Mouse (Mus musculus): Measurements from ENCODE around the gene Abhd16a. TPM values are rescaled to one million over a fixed set of nuclear protein-coding genes. Genes with fewer than 3 reads are reported as not detected.
A peak's percentile ranks its signal among the peaks of the same experiment; 100 is the strongest.

Abhd16a gene
- polyA plus RNA-seq, 1 experiment from 2014 or later = 40.2 TPM

DNA sequence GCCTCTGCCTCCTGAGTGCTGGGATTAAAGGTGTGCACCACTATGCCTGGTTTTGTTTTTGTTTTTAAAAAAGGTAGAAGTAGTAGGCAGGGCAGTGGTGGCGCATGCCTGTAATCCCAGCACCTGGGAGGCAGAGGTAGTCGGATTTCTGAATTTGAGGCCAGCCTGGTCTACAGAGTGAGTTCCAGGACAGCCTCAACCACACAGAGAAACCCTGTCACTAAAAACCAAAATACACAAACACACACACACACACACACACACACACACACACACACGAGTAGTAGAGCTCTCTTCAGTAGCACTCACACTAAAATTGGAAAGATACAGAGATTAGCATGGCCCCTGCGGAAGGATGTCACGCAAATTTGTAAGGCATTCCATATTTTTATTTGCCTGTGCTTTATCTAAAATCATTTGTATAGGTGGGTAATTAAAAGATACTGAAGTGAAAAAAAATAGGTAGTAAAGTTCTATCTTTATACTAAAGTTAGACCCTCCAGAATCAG, 40.1 kb upstream of the Abhd16a start:
- WGBS = 71% methylated on average over 5 of the region's 5 CpGs
- no peak for ATAC-seq (ENCODE audit: low FRiP score)
- H3K4me1 ChIP-seq (replicated peaks; ENCODE audit: control insufficient read depth, insufficient read depth, low read length) = peaks cover 4% of the 10 kb centered on the region; the same call in 1 of the 2 replicates
- H3K9ac ChIP-seq (ENCODE audit: low read depth, low read length) = no peak overlapping the region
- no peaks in the 10 kb centered on the region for H3K9me3 ChIP-seq (ENCODE audit: control insufficient read depth, low read length)
- H3K36me3 ChIP-seq (ENCODE audit: control insufficient read depth, insufficient read depth, low read length) = 0 out of 2 replicates have a peak, but pooled peaks cover under 1% of the 10 kb centered on the region
- H3K4me2 ChIP-seq (replicated peaks; ENCODE audit: low read depth, low read length) = no peak overlapping the region; the same call in 1 of the 2 replicates
- H3K4me3 ChIP-seq (ENCODE audit: low read depth, low read length) = no peak overlapping the region; the same call in 1 of the 2 replicates
- no peaks in the 10 kb centered on the region for H3K27me3 ChIP-seq (ENCODE audit: control insufficient read depth, insufficient read depth, low read length)
- peak overlapping the region; percentile 95 for H3K27ac ChIP-seq (ENCODE audit: low read depth, low read length)
- no peak for DNase-seq (ENCODE audit: low spot score)

DNA sequence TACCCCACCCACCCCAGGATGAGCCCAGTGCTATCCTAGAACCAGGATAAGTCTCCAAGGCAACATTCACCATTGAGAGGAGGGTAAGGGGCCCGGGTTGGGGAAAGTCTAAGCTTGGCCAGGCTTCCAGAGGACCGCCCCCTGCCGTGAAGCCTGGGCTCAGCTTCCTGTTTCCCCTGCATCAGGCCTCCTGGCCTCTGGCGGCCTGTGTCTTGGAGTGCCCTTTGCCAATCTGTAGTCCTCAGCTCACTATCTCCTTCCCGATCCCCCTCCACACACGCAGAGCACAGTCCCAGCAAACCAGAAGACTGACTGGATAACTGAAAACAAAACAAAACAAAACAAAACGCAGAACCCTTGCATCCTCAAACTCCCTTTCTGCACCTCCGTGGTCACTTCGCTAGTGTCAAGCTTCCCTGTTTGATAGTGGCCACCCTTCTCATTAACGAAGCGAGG, 39.5 kb upstream of the Abhd16a start, which contains the start of gene Clic1:
Clic1 (plus strand) TSS at position 406 of the 456 bp plus-strand sequence.
- peak within 1 kb of the TSS; percentile 59 for H3K9ac ChIP-seq (ENCODE audit: low read depth, low read length)
- WGBS = 2% methylated on average over 11 of the region's 11 CpGs
- H3K27me3 ChIP-seq (ENCODE audit: control insufficient read depth, insufficient read depth, low read length) = no peaks in the 10 kb centered on the region
- peak; percentile 87 for DNase-seq (ENCODE audit: low spot score)
- peak within 1 kb of the TSS; percentile 51 for H3K4me3 ChIP-seq (ENCODE audit: low read depth, low read length)
- H3K9me3 ChIP-seq (ENCODE audit: control insufficient read depth, low read length) = no peaks in the 10 kb centered on the region
- peaks cover 4% of the 10 kb centered on the region; the same call in 1 of the 2 replicates for H3K4me1 ChIP-seq (replicated peaks; ENCODE audit: control insufficient read depth, insufficient read depth, low read length)
- H3K27ac ChIP-seq (ENCODE audit: low read depth, low read length) = peak within 1 kb of the TSS; percentile 95
- H3K36me3 ChIP-seq (ENCODE audit: control insufficient read depth, insufficient read depth, low read length) = 0 out of 2 replicates have a peak, but pooled peaks cover 4% of the 10 kb centered on the region
- ATAC-seq (ENCODE audit: low FRiP score) = no peak
- H3K4me2 ChIP-seq (replicated peaks; ENCODE audit: low read depth, low read length) = peak within 1 kb of the TSS; percentile 53

DNA sequence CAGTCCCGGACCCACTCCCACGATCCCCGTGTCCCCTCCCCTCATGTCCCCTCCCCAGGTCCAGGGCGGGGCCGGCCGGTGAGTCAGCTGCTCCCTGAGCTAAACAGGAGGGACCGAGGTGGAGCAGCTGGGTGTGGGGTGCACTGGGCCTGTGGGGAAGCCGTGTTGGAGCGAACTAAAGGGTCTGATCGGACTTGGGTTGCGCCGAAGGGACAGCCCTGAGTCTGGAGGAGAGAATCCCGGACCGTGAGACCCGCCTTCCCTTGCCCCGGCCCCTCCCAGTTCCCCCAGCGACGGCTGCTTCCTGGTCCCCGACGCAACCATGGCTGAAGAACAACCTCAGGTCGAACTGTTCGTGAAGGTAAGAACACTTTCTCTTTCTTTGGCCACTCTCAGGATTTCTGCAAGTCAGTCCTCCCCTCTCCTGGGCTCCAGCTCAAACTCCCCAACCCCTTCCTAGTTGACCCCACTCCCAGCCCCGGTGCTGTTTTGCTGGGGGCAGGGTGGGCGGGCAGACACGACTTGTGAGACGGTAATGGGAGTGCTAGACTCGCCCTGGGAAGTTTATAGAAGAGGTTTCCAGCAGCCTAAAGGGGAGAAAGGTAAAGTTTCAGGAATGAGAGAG, 38.8 kb upstream of the Abhd16a start:
- H3K27me3 ChIP-seq (ENCODE audit: control insufficient read depth, insufficient read depth, low read length) = no peaks in the 10 kb centered on the region
- WGBS = under 1% methylated on average over 27 of the region's 27 CpGs
- H3K4me3 ChIP-seq (ENCODE audit: low read depth, low read length) = peak overlapping the region; percentile 51
- H3K4me1 ChIP-seq (replicated peaks; ENCODE audit: control insufficient read depth, insufficient read depth, low read length) = peaks cover 4% of the 10 kb centered on the region; the same call in 1 of the 2 replicates
- peak overlapping the region; percentile 95 for H3K27ac ChIP-seq (ENCODE audit: low read depth, low read length)
- peak overlapping the region; percentile 59 for H3K9ac ChIP-seq (ENCODE audit: low read depth, low read length)
- DNase-seq (ENCODE audit: low spot score) = peak; percentile 76
- H3K36me3 ChIP-seq (ENCODE audit: control insufficient read depth, insufficient read depth, low read length) = 0 out of 2 replicates have a peak, but pooled peaks cover 4% of the 10 kb centered on the region
- no peaks in the 10 kb centered on the region for H3K9me3 ChIP-seq (ENCODE audit: control insufficient read depth, low read length)
- ATAC-seq (ENCODE audit: low FRiP score) = peak; percentile 8; the same call in 1 of the 2 replicates
- peak overlapping the region; percentile 53 for H3K4me2 ChIP-seq (replicated peaks; ENCODE audit: low read depth, low read length)

DNA sequence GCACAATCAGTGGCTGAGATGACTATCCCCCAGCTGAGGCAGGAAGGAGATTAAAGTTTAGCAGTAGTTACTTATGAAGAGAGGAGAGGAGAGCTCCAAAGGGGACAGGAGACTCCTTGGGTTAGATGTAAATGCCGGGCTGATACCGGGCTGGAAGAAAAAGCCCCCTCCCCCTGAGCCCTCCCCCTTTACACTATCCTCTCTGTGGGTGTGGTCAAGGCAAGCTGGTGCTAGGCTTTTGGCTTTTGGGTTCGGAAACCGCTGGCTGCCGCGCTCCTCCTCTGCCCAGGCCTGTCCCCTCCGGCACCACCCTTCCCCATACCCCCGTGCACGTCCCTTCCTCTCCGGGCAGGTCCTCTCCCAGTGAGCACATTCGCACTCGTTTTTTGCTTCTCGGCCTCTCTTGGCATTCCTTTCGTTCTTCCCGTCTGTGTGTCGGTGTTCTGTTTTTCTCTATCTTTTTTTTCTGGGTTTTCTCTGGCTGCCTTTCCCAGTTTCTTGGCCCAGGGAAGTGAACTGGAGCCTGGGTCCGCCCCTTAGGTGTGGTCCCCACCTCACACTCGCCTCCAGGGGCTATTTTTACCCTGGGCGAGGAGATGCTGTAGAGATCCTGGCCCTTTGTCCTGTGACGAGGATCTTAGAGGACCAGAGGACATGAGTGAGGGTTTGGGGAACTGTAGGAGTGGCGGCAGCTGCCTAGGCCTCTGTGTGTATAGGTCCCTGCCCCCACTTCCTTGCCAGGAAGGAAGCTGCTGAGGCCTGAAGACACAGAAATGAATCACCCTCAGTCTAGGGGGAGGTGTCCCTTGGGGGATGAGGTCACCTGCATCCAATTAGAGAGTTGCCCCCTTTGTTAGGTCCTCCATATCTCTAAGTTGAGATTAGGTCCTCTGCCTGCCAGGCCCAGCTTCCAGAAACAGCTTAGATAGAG, 37.6 kb upstream of the Abhd16a start:
- peak; percentile 67 for ATAC-seq (ENCODE audit: low FRiP score)
- H3K4me1 ChIP-seq (replicated peaks; ENCODE audit: control insufficient read depth, insufficient read depth, low read length) = peaks cover 4% of the 10 kb centered on the region; the same call in 1 of the 2 replicates

DNA sequence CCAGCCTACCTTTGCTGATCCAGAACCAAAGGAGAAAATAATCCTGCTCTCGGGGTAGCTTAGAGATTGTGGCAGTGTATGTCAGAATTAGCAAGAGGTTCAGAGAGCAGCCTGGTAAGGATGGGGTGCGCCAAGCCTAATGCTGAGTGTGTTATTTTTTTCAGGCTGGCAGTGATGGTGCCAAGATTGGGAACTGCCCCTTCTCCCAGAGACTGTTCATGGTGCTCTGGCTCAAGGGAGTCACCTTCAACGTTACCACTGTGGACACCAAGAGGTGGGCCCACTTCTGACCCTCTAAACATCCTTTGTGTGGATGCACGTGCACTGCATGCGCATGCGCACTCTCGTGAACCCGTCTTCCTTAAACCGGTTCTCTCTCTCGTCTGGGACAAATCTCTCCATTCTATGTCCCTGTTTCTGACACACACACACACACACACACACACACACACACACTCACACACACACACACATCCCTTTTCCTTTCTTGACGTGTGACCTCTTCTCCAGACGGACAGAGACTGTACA, 36.7 kb upstream of the Abhd16a start:
- H3K27me3 ChIP-seq (ENCODE audit: control insufficient read depth, insufficient read depth, low read length) = no peaks in the 10 kb centered on the region
- peaks cover 4% of the 10 kb centered on the region; the same call in 1 of the 2 replicates for H3K4me1 ChIP-seq (replicated peaks; ENCODE audit: control insufficient read depth, insufficient read depth, low read length)
- H3K27ac ChIP-seq (ENCODE audit: low read depth, low read length) = peak overlapping the region; percentile 95
- peak overlapping the region; percentile 51 for H3K4me3 ChIP-seq (ENCODE audit: low read depth, low read length)
- WGBS = 83% methylated on average over 12 of the region's 12 CpGs
- no peaks in the 10 kb centered on the region for H3K9me3 ChIP-seq (ENCODE audit: control insufficient read depth, low read length)
- ATAC-seq (ENCODE audit: low FRiP score) (no peak), DNase-seq (ENCODE audit: low spot score) (no peak)
- H3K9ac ChIP-seq (ENCODE audit: low read depth, low read length) = peak overlapping the region; percentile 85
- H3K36me3 ChIP-seq (ENCODE audit: control insufficient read depth, insufficient read depth, low read length) = 0 out of 2 replicates have a peak, but pooled peaks cover 4% of the 10 kb centered on the region
- peak overlapping the region; percentile 53 for H3K4me2 ChIP-seq (replicated peaks; ENCODE audit: low read depth, low read length)

More for the DNA sequence above, 37.6 kb upstream of the Abhd16a start:
- H3K27ac ChIP-seq (ENCODE audit: low read depth, low read length) = peak overlapping the region; percentile 95
- no peaks in the 10 kb centered on the region for H3K27me3 ChIP-seq (ENCODE audit: control insufficient read depth, insufficient read depth, low read length)
- peak; percentile 83 for DNase-seq (ENCODE audit: low spot score)
- no peaks in the 10 kb centered on the region for H3K9me3 ChIP-seq (ENCODE audit: control insufficient read depth, low read length)
- H3K4me2 ChIP-seq (replicated peaks; ENCODE audit: low read depth, low read length) = peak overlapping the region; percentile 53
- under 1% methylated on average over 21 of the region's 21 CpGs for WGBS
- H3K9ac ChIP-seq (ENCODE audit: low read depth, low read length) = peak overlapping the region; percentile 85
- peak overlapping the region; percentile 51 for H3K4me3 ChIP-seq (ENCODE audit: low read depth, low read length)
- 0 out of 2 replicates have a peak, but pooled peaks cover 4% of the 10 kb centered on the region for H3K36me3 ChIP-seq (ENCODE audit: control insufficient read depth, insufficient read depth, low read length)

DNA sequence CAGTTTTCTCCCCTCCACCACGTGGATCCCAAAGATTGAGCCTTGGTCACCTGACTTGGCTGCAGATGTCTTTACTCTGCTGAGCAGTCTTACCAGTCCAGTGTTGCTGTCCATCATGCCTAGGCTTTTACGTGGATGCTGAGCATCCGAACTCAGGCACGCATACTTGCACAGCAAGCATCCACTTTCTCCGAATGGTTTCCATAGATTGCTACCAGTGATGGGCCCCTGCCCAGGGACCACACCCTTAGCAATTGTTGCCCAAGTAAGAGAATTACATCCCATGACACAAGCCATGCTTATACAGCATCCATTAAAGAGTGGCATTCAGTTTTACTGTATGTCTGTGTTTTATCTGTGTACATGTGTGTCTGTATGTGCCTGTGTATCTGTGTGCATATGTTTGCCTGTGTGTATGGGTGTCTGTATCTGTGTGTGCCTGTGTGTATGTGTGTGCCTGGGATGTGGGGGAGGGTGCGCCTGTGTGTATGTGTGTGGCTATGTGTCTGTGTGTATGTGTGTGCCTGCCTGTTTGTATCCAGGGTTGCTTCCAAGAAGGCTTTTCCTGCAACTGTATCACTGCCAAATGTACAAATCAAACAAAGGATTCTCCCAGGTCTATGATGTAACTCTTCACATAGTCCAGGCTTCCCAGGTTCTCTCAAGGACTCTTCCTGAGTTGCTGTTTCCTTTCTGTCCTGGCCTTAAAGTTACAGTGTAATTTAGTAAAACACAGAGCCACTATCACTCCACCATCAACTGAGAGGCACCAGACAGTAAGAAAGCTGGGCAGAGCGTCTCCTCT, 33.2 kb upstream of the Abhd16a start:
- DNase-seq (ENCODE audit: low spot score) (no peak), ATAC-seq (ENCODE audit: low FRiP score) (no peak)
- H3K4me3 ChIP-seq (ENCODE audit: low read depth, low read length) = no peak overlapping the region
- H3K4me1 ChIP-seq (replicated peaks; ENCODE audit: control insufficient read depth, insufficient read depth, low read length) = peaks cover 4% of the 10 kb centered on the region; the same call in 1 of the 2 replicates
- no peak overlapping the region for H3K4me2 ChIP-seq (replicated peaks; ENCODE audit: low read depth, low read length)
- H3K36me3 ChIP-seq (ENCODE audit: control insufficient read depth, insufficient read depth, low read length) = peaks cover 4% of the 10 kb centered on the region; the same call in 1 of the 2 replicates
- no peaks in the 10 kb centered on the region for H3K27me3 ChIP-seq (ENCODE audit: control insufficient read depth, insufficient read depth, low read length)
- H3K27ac ChIP-seq (ENCODE audit: low read depth, low read length) = no peak overlapping the region
- WGBS = 91% methylated on average over 7 of the region's 7 CpGs
- no peaks in the 10 kb centered on the region for H3K9me3 ChIP-seq (ENCODE audit: control insufficient read depth, low read length)
- no peak overlapping the region for H3K9ac ChIP-seq (ENCODE audit: low read depth, low read length)

DNA sequence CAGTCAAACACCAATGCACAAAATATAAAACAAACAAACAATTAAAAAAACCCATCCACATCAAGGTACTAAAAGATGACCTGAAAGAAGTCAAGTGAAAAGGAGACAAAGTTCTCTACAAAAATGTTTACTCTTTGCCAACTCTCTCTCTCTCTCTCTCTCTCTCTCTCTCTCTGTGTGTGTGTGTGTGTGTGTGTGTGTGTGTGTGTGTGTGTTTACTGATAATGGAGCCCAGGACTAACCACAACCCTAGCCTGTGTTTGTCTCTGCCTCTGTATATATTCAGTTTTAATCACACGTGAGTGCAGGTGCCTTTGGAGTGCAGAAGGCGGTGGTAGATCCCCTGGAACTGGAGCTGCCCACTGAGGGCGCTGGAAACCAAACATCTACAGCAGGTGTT, 32.0 kb upstream of the Abhd16a start:
- H3K27me3 ChIP-seq (ENCODE audit: control insufficient read depth, insufficient read depth, low read length) = no peaks in the 10 kb centered on the region
- H3K4me3 ChIP-seq (ENCODE audit: low read depth, low read length) = no peak overlapping the region
- 79% methylated on average over 3 of the region's 3 CpGs for WGBS
- H3K4me2 ChIP-seq (replicated peaks; ENCODE audit: low read depth, low read length) = no peak overlapping the region
- peaks cover 12% of the 10 kb centered on the region; the same call in 1 of the 2 replicates for H3K36me3 ChIP-seq (ENCODE audit: control insufficient read depth, insufficient read depth, low read length)
- no peaks in the 10 kb centered on the region for H3K9me3 ChIP-seq (ENCODE audit: control insufficient read depth, low read length)
- H3K27ac ChIP-seq (ENCODE audit: low read depth, low read length) = no peak overlapping the region
- ATAC-seq (ENCODE audit: low FRiP score) (no peak), DNase-seq (ENCODE audit: low spot score) (no peak)
- H3K4me1 ChIP-seq (replicated peaks; ENCODE audit: control insufficient read depth, insufficient read depth, low read length) = no peaks in the 10 kb centered on the region; the same call in 1 of the 2 replicates
- H3K9ac ChIP-seq (ENCODE audit: low read depth, low read length) = no peak overlapping the region

Measured in hindbrain, embryonic 11.5 days (tissue).